Mouse (Mus musculus) CD8-positive naive resting alpha-beta T cell, adult 57 days (primary cell): ENCODE measurements around the gene Mertk. TPM values are rescaled to one million over a fixed set of nuclear protein-coding genes. Genes with fewer than 3 reads are reported as not detected.

Experiments
- total RNA-seq: library from RNA; stranded (reverse); gene quantifications from one replicate; pipeline ENCODE4 v1.2.4, GENCODE M21; 2023

Gene Mertk
- total RNA-seq, result 1.1 TPM

DNA sequence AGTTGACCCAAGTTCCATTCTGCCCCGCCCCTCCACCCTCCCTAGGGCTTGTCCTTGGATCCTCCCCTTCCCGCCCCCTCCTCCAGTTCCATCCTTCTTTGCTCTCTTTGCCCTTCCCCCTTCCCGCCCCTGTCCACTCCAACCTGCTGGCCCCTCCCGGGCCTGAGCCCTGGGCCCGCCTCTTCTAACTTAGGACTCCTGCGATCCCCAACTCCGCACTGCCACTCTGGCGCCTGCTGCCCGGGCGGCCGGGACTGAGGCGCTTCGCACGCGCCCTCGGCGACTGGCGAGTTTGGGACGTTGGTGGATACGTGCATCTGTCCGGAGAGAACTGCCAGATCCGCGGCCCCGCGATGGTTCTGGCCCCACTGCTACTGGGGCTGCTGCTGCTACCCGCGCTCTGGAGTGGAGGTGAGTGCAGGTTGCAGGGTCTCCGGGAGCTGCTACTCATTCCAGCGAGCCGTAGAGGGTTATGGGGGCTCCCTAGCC, at the start of gene Mertk:
Mertk (plus strand) TSS at position 264 of the 489 bp plus-strand sequence.

DNA sequence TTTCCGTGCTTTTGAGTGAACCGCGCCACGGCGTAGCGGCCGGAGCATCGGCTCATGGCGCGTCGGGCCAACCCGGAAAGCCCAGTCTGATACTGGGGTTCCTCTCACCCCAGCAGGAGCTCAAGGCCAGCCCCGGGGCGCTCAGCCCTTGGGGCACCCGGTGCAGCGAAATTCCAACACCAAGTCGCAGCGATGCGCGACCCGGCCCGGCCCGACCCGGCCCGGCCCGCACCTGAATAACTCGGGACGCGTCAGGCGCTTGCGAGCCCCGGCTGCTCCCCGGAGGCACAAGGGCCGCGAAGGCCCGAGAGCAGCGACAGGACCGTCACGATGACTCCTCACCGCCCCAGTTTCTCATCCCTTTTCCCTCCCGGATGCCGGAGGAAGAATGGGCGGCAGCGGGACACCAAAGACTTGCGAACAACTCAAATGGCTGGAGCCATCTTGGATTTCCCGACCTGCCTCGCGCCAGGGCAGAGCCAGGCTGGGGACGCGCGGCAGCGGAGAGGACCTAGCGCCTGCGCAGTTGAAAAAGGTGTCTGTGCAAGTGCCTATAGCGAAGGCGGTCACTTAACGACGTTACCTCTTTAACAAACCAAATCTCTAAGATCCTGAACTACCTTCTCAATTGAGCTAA, 11.7 kb upstream of the Mertk start, which contains the start of gene Anapc1:
Anapc1 (minus strand) TSS at position 471 of the 637 bp plus-strand sequence.

DNA sequence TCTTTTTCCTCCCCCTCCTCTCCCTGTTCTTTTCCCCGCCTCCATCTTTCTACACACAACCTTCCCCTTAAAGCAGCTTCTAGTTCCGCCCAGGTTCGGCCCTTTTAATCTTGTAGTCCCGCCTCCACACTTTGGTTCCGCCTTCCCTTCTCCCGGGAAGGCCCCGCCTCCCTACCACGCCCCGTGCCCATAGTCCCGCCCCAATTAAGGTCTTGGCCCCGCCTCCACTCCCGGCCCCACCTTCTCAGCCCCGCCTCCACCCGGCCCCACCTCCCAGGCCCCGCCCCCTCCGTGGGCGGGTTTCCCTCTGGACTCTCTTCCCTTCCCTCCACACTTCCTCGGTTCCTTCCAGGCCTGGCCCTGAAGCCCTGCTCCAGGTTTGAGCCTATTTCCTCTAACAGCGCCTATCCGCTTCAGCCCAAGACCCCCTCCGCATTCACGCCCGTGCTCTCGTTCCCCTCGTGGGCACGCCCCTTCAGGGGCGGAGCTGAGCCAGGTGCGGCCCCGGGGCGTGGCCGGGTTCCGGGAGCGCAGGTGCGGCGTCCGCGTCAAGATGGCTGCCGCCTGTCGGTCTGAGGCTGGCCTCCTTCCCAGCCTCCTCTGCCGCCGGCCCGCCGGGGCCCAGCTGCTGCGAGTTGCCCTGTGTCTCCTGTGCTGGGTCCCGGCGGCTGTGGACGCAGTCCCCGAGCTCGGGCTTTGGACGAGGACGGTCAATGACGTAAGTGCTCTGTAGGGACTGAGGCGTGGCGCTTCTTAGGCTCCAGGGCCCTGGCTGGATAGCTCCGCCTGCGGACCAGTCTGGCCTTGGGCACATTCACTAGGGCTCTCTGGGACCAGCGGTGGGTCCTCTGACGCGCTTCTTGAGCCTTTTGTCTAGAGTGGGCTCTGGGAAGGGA, 119.3 kb downstream of the Mertk start, which contains the start of gene Tmem87b:
Tmem87b (plus strand) TSS at position 333 of the 896 bp plus-strand sequence.

Other genes with a start within 250 kb of the Mertk start
- not detected for gene Spdye4c, start 107.7 kb upstream of the Mertk start, total RNA-seq
- gene Anapc1, start 11.6 kb upstream of the Mertk start, total RNA-seq, result 121 TPM
- 40.5 TPM for gene Tmem87b, start 119.2 kb downstream of the Mertk start, total RNA-seq
- gene Fbln7, start 164.0 kb downstream of the Mertk start, total RNA-seq, result not detected
- 6.5 TPM for gene Zc3h8, start 245.1 kb downstream of the Mertk start, total RNA-seq